Mouse (Mus musculus) fat pad, adult 2 months (tissue): ENCODE data around the gene Nxn.

ENCODE experiments used
- DNase-seq: peaks from one replicate; pipeline ENCODE4 v3.0.0-alpha.2; 2011; ENCODE audit warnings: low read depth, low spot score; ENCODE audit errors: extremely low read depth

Gene Nxn

GRCm38 (mm10) chr11:76268521-76269065, 130.3 kb downstream of the Nxn start:
- no peak for DNase-seq

GRCm38 (mm10) chr11:76268001-76268459, 130.9 kb downstream of the Nxn start:
- DNase-seq, result peak; percentile 85

GRCm38 (mm10) chr11:76267550-76267949, 131.4 kb downstream of the Nxn start:
- DNase-seq, result no peak

GRCm38 (mm10) chr11:76262611-76263351, 136.2 kb downstream of the Nxn start:
- no peak for DNase-seq

GRCm38 (mm10) chr11:76261224-76261623, 137.7 kb downstream of the Nxn start:
- DNase-seq, result no peak

- DNase-seq, result no peak
These were observed 138.5 kb downstream of the Nxn start for GRCm38 (mm10) chr11:76260208-76261050.

GRCm38 (mm10) chr11:76258511-76258910, 140.4 kb downstream of the Nxn start:
- DNase-seq, result no peak

GRCm38 (mm10) chr11:76257386-76257785, 141.6 kb downstream of the Nxn start:
- DNase-seq, result no peak

GRCm38 (mm10) chr11:76256129-76256528, 142.8 kb downstream of the Nxn start:
- DNase-seq, result no peak

- no peak for DNase-seq
These were observed 143.4 kb downstream of the Nxn start for GRCm38 (mm10) chr11:76255431-76256001.

- DNase-seq, result no peak
These were observed 145.0 kb downstream of the Nxn start for GRCm38 (mm10) chr11:76253918-76254264.

GRCm38 (mm10) chr11:76253145-76253917, 145.6 kb downstream of the Nxn start:
- DNase-seq, result no peak

- peak; percentile 80 for DNase-seq
These were observed 146.9 kb downstream of the Nxn start for GRCm38 (mm10) chr11:76252036-76252435.

GRCm38 (mm10) chr11:76247239-76247638, 151.7 kb downstream of the Nxn start:
- no peak for DNase-seq

- DNase-seq, result no peak
These were observed 152.5 kb downstream of the Nxn start for GRCm38 (mm10) chr11:76246439-76246838.

- no peak for DNase-seq
These were observed 155.0 kb downstream of the Nxn start for GRCm38 (mm10) chr11:76243811-76244546.

- no peak for DNase-seq
These were observed 155.8 kb downstream of the Nxn start, which contains the start of the genes Mrm3 and Glod4 for GRCm38 (mm10) chr11:76242901-76243810. Gene Mrm3, plus strand, starts transcription at chr11:76243715. Gene Glod4, minus strand, starts transcription at chr11:76243725.

- no peak for DNase-seq
These were observed 159.2 kb downstream of the Nxn start for GRCm38 (mm10) chr11:76239750-76240149.

- DNase-seq, result no peak
These were observed 162.8 kb downstream of the Nxn start for GRCm38 (mm10) chr11:76236136-76236535.
